10 mouse cellular contexts compared by ENCODE assay signal in the genomic region with DNA sequence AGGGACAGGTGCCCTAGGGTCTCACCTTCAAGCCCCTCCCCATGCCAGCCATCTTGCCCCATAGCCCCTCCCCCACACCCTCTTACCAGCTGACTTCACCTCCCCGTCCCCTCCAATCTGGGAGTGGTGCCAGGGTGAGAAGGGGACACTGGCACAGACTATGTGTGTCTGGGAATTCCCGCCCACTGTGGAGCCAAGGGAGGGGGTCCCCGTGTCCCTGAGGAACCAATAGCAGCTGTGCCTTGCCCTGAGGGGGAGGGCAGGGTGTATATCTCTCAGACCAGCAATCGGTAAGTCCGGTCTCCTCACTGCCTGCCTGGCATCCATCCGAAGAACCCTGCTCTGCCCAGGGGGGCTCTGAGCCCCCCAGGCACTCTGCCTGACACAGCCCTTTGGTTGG. TPM values are rescaled to one million over a fixed set of nuclear protein-coding genes. Genes with fewer than 3 reads are reported as not detected.
DNase-seq lines count a peak whose midpoint lies in the region; ATAC-seq and TF ChIP-seq lines count a peak whose summit lies in the region.
"Had no signal": no experiment of that assay in that cellular context is flagged by ENCODE, and none has a peak within 500 bp of the region (broad histone marks: within the 10 kb centered on the region; RNA-seq: fewer than 3 reads in every experiment).

No protein-coding gene starts in this region.

- H3K4me2 ChIP-seq in forebrain, embryonic 11.5 days (ENCODE audit: low read depth, low read length, severe bottlenecking), result no peak overlapping the region
- peak overlapping the region; percentile 35 for H3K4me2 ChIP-seq in hindbrain, embryonic 16.5 days (ENCODE audit: low read length)
- H3K4me2 ChIP-seq: liver, embryonic 13.5 days; stomach, embryonic 15.5 days had no signal

- H3K4me3 ChIP-seq in heart, embryonic 10.5 days, result no peak overlapping the region
- H3K4me3 ChIP-seq in E14TG2a.4 (replicated peaks; ENCODE audit: low read length), result peak overlapping the region; percentile 23
- no peak overlapping the region for H3K4me3 ChIP-seq in forebrain, embryonic 11.5 days (ENCODE audit: low read depth, low read length)
- H3K4me3 ChIP-seq in hindbrain, embryonic 16.5 days (ENCODE audit: low read length), result peak overlapping the region; percentile 10; the same call in 1 of the 2 replicates
- H3K4me3 ChIP-seq in olfactory bulb, adult 2 months (ENCODE audit: insufficient read depth, low read depth, low read length), result peak overlapping the region; percentile 30
- H3K4me3 ChIP-seq: liver, embryonic 13.5 days; stomach, embryonic 15.5 days had no signal

- WGBS in heart, embryonic 10.5 days, result 76% methylated on average over 6 of the region's 6 CpGs
- WGBS in forebrain, embryonic 11.5 days, result 84% methylated on average over 6 of the region's 6 CpGs
- WGBS in hindbrain, embryonic 16.5 days, result 51% methylated on average over 6 of the region's 6 CpGs
- WGBS in olfactory bulb, adult 2 months, result 29% methylated on average over 6 of the region's 6 CpGs

- no peak for TF ChIP-seq CTCF in E14TG2a.4 (conservative IDR thresholded peaks at IDR 0.05; ENCODE audit: low read length)
- no peak for TF ChIP-seq CTCF in olfactory bulb, adult 2 months (IDR thresholded peaks at IDR 0.05; ENCODE audit: insufficient read depth, low read depth, low read length)

- 0 out of 2 replicates have a peak, but pooled peaks have one; percentile 32 for ATAC-seq in forebrain, embryonic 11.5 days (replicated peaks; ENCODE audit: low FRiP score)
- peak; percentile 75 for ATAC-seq in hindbrain, embryonic 16.5 days
- ATAC-seq in monocyte, adult 5-6 weeks (replicated peaks; ENCODE audit: insufficient number of reproducible peaks, low FRiP score, low TSS enrichment, poor library complexity, severe bottlenecking), result no peak

- no peaks in the 10 kb centered on the region for H3K9me3 ChIP-seq in heart, embryonic 10.5 days
- no peaks in the 10 kb centered on the region for H3K9me3 ChIP-seq in E14TG2a.4 (ENCODE audit: low read length)
- H3K9me3 ChIP-seq in forebrain, embryonic 11.5 days (ENCODE audit: control insufficient read depth, low read length), result no peaks in the 10 kb centered on the region
- H3K9me3 ChIP-seq in hindbrain, embryonic 16.5 days (ENCODE audit: control insufficient read depth, low read length), result no peaks in the 10 kb centered on the region
- H3K9me3 ChIP-seq: liver, embryonic 13.5 days; stomach, embryonic 15.5 days had no signal

- peaks cover 48% of the 10 kb centered on the region for H3K4me1 ChIP-seq in heart, embryonic 10.5 days
- H3K4me1 ChIP-seq in E14TG2a.4 (replicated peaks; ENCODE audit: low read depth, low read length), result peaks cover 62% of the 10 kb centered on the region
- H3K4me1 ChIP-seq in forebrain, embryonic 11.5 days (replicated peaks; ENCODE audit: control insufficient read depth, insufficient read depth, low read length), result no peaks in the 10 kb centered on the region
- peaks cover 5% of the 10 kb centered on the region for H3K4me1 ChIP-seq in hindbrain, embryonic 16.5 days (ENCODE audit: control insufficient read depth, insufficient read depth, low read depth, low read length)
- peaks cover 13% of the 10 kb centered on the region for H3K4me1 ChIP-seq in olfactory bulb, adult 2 months (ENCODE audit: control insufficient read depth, insufficient read depth, low read length)

- no peak overlapping the region for H3K9ac ChIP-seq in forebrain, embryonic 11.5 days (ENCODE audit: low read length)
- no peak overlapping the region for H3K9ac ChIP-seq in hindbrain, embryonic 16.5 days (ENCODE audit: low read depth, low read length)
- H3K9ac ChIP-seq: liver, embryonic 13.5 days; stomach, embryonic 15.5 days had no signal

- TF ChIP-seq POLR2A in olfactory bulb, adult 2 months (IDR thresholded peaks at IDR 0.05; ENCODE audit: insufficient read depth, low read depth, low read length), result no peak

- H3K36me3 ChIP-seq in heart, embryonic 10.5 days, result peaks cover 69% of the 10 kb centered on the region
- peaks cover 42% of the 10 kb centered on the region for H3K36me3 ChIP-seq in E14TG2a.4 (ENCODE audit: insufficient read depth, low read length)
- no peaks in the 10 kb centered on the region; the same call in 1 of the 2 replicates for H3K36me3 ChIP-seq in forebrain, embryonic 11.5 days (ENCODE audit: control insufficient read depth, insufficient read depth, low read length)
- no peaks in the 10 kb centered on the region; the same call in 1 of the 2 replicates for H3K36me3 ChIP-seq in hindbrain, embryonic 16.5 days (ENCODE audit: control insufficient read depth, insufficient read depth, low read length)

- no peaks in the 10 kb centered on the region for H3K27me3 ChIP-seq in heart, embryonic 10.5 days (ENCODE audit: insufficient read depth, poor library complexity, severe bottlenecking)
- H3K27me3 ChIP-seq in E14TG2a.4 (ENCODE audit: insufficient read depth, low read length), result no peaks in the 10 kb centered on the region
- H3K27me3 ChIP-seq in forebrain, embryonic 11.5 days (ENCODE audit: control insufficient read depth, insufficient read depth, low read length), result no peaks in the 10 kb centered on the region
- H3K27me3 ChIP-seq in hindbrain, embryonic 16.5 days (replicated peaks; ENCODE audit: control insufficient read depth, insufficient read depth, low read length), result no peaks in the 10 kb centered on the region
- H3K27me3 ChIP-seq: liver, embryonic 13.5 days; stomach, embryonic 15.5 days had no signal

- DNase-seq in heart, adult 18-20 months, result peak; percentile 58 to 61
- no peak for DNase-seq in heart, embryonic 10.5 days (ENCODE audit: low spot score)
- DNase-seq in forebrain, embryonic 11.5 days (ENCODE audit: low spot score), result no peak
- DNase-seq in urinary bladder, postnatal 36 days (ENCODE audit: low spot score in 2 of 2), result no peak

- no peak overlapping the region for H3K27ac ChIP-seq in heart, embryonic 10.5 days
- H3K27ac ChIP-seq in forebrain, embryonic 11.5 days (ENCODE audit: low read depth, low read length), result no peak overlapping the region
- peak overlapping the region; percentile 26; the same call in 1 of the 2 replicates for H3K27ac ChIP-seq in hindbrain, embryonic 16.5 days (ENCODE audit: low read depth, low read length)
- peak overlapping the region; percentile 73 for H3K27ac ChIP-seq in olfactory bulb, adult 2 months (ENCODE audit: insufficient read depth, low read depth, low read length)
- H3K27ac ChIP-seq: liver, embryonic 13.5 days; stomach, embryonic 15.5 days had no signal

RNA-seq across cellular contexts. Expression of a gene that starts 12.4 kb away (rescaled TPM):
- 100 to 1,000 TPM; 240 to 253 TPM for total RNA-seq in heart, adult 18-20 months (2021)
- polyA plus RNA-seq in heart, embryonic 10.5 days (2016; fragmentation: Nextera tagmentation; extraction: Ambion mirVana), result 147 and 165 TPM in 2 replicates
- polyA plus RNA-seq in forebrain, embryonic 11.5 days (2014; fragmentation: Nextera tagmentation; extraction: Ambion mirVana), result 81.1 and 83.5 TPM in 2 replicates
- polyA plus RNA-seq in hindbrain, embryonic 16.5 days (2015; fragmentation: Nextera tagmentation; extraction: Ambion mirVana), result 101 and 150 TPM in 2 replicates
- polyA plus RNA-seq in olfactory bulb, adult 2 months (2012; ENCODE audit: insufficient read depth, insufficient read length, low replicate concordance, missing spikeins), result 483 TPM in 1 of 2 replicates, not detected in the other
- total RNA-seq in monocyte, adult 5-6 weeks (2017), result 65.2 to 107 TPM (median 70.0 TPM) in 3 replicates

RNA-seq across cellular contexts. Expression of a gene that starts 16.5 kb away (rescaled TPM):
- 1 to 10 TPM in 1 of 2 experiments, under 1 TPM in 1; 0.79 to 1.1 TPM for total RNA-seq in heart, adult 18-20 months (2021)
- 1.4 TPM in 2 replicates for polyA plus RNA-seq in heart, embryonic 10.5 days (2016; fragmentation: Nextera tagmentation; extraction: Ambion mirVana)
- polyA plus RNA-seq in forebrain, embryonic 11.5 days (2014; fragmentation: Nextera tagmentation; extraction: Ambion mirVana), result 3.8 and 4.4 TPM in 2 replicates
- 44.0 and 50.2 TPM in 2 replicates for polyA plus RNA-seq in hindbrain, embryonic 16.5 days (2015; fragmentation: Nextera tagmentation; extraction: Ambion mirVana)
- polyA plus RNA-seq in olfactory bulb, adult 2 months (2012; ENCODE audit: insufficient read depth, insufficient read length, low replicate concordance, missing spikeins), result not detected in 2 replicates
- 0.19 to 1.2 TPM (median 0.43 TPM) in 3 replicates for total RNA-seq in monocyte, adult 5-6 weeks (2017)

RNA-seq across cellular contexts. Expression of a gene that starts 20.8 kb away (rescaled TPM):
- 10 to 100 TPM in 1 of 2 experiments, 1 to 10 TPM in 1; 9.9 to 12.0 TPM for total RNA-seq in heart, adult 18-20 months (2021)
- 31.3 and 49.2 TPM in 2 replicates for polyA plus RNA-seq in heart, embryonic 10.5 days (2016; fragmentation: Nextera tagmentation; extraction: Ambion mirVana)
- 72.8 and 77.9 TPM in 2 replicates for polyA plus RNA-seq in forebrain, embryonic 11.5 days (2014; fragmentation: Nextera tagmentation; extraction: Ambion mirVana)
- 34.9 and 41.8 TPM in 2 replicates for polyA plus RNA-seq in hindbrain, embryonic 16.5 days (2015; fragmentation: Nextera tagmentation; extraction: Ambion mirVana)
- not detected in 2 replicates for polyA plus RNA-seq in olfactory bulb, adult 2 months (2012; ENCODE audit: insufficient read depth, insufficient read length, low replicate concordance, missing spikeins)
- total RNA-seq in monocyte, adult 5-6 weeks (2017), result 8.7 to 10.8 TPM (median 9.5 TPM) in 3 replicates

RNA-seq across cellular contexts. Expression of a gene that starts 29.6 kb away (rescaled TPM):
- 10 to 100 TPM; 24.2 to 28.7 TPM for total RNA-seq in heart, adult 18-20 months (2021)
- polyA plus RNA-seq in heart, embryonic 10.5 days (2016; fragmentation: Nextera tagmentation; extraction: Ambion mirVana), result 7.1 and 10.4 TPM in 2 replicates
- 11.9 and 12.4 TPM in 2 replicates for polyA plus RNA-seq in forebrain, embryonic 11.5 days (2014; fragmentation: Nextera tagmentation; extraction: Ambion mirVana)
- 11.1 and 12.2 TPM in 2 replicates for polyA plus RNA-seq in hindbrain, embryonic 16.5 days (2015; fragmentation: Nextera tagmentation; extraction: Ambion mirVana)
- not detected in 2 replicates for polyA plus RNA-seq in olfactory bulb, adult 2 months (2012; ENCODE audit: insufficient read depth, insufficient read length, low replicate concordance, missing spikeins)
- 20.7 to 27.6 TPM (median 21.5 TPM) in 3 replicates for total RNA-seq in monocyte, adult 5-6 weeks (2017)

RNA-seq across cellular contexts. Expression of a gene that starts 29.7 kb away (rescaled TPM):
- total RNA-seq in heart, adult 18-20 months (2021), result under 1 TPM; 0.22 to 0.72 TPM
- polyA plus RNA-seq in heart, embryonic 10.5 days (2016; fragmentation: Nextera tagmentation; extraction: Ambion mirVana), result 10.0 and 12.5 TPM in 2 replicates
- 18.1 and 21.2 TPM in 2 replicates for polyA plus RNA-seq in forebrain, embryonic 11.5 days (2014; fragmentation: Nextera tagmentation; extraction: Ambion mirVana)
- 11.2 and 13.5 TPM in 2 replicates for polyA plus RNA-seq in hindbrain, embryonic 16.5 days (2015; fragmentation: Nextera tagmentation; extraction: Ambion mirVana)
- polyA plus RNA-seq in olfactory bulb, adult 2 months (2012; ENCODE audit: insufficient read depth, insufficient read length, low replicate concordance, missing spikeins), result not detected in 2 replicates
- total RNA-seq in monocyte, adult 5-6 weeks (2017), result 5.5 to 18.4 TPM (median 12.3 TPM) in 3 replicates

Comparison
In these comparisons a context has a peak if more than half of its experiments do, and no peak if none do; other contexts are left out.
1. DNase-seq: peak in heart, adult 18-20 months (2 of 2); none in heart, embryonic 10.5 days (single experiment), forebrain, embryonic 11.5 days (single experiment) and urinary bladder, postnatal 36 days (0 of 2).
2. H3K27ac ChIP-seq: peak in hindbrain, embryonic 16.5 days (single experiment) and olfactory bulb, adult 2 months (single experiment); none in heart, embryonic 10.5 days (single experiment) and forebrain, embryonic 11.5 days (single experiment).
3. H3K4me3 ChIP-seq: peak in E14TG2a.4 (single experiment), hindbrain, embryonic 16.5 days (single experiment) and olfactory bulb, adult 2 months (single experiment); none in heart, embryonic 10.5 days (single experiment) and forebrain, embryonic 11.5 days (single experiment).